Mouse (Mus musculus) kidney, postnatal 36 days (tissue): Measurements from ENCODE around the gene Emsy.
A peak's percentile ranks its signal among the peaks of the same experiment; 100 is the strongest.

ENCODE experiments used
- DNase-seq, 2 experiments: peaks; one replicate each; pipeline ENCODE4 v3.0.0; 2021 to 2022; ENCODE audit warnings: mixed read lengths in 2 of 2

Gene Emsy

DNA sequence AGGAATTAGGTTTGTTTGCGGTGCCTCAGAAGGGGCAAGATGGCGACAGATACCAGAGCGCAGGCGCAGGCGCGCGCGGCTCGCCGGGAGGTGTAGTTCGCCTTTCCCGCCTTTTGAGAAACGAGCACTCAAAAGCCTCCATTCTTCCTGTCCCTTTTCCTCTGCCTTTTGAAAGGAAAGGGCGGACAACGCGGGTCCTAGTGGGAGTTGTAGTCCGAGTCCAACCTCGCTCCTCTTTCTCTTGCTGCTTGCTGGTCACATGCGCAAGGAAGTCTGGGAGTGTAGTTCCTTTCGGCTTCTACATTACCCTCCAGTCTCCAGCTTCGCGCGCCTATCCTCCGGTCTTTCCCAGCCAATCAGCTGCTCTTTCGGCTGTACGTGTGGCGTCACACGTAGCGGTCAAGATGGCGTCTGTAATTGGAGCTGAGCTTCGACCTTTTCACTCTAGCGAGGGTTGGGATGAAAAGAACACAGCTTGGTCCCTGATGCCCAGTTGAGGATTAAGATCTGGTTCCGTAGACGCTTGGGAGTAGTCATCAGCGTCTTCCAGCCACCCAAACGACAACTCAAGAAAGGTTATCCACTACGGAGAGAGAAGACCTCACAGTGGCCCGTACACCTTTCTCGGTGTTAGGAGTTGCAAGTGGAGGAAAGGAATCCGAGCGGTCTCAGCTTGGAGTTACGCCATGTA, at the start of gene Emsy:
Emsy (minus strand) TSS at position 253 of the 691 bp plus-strand sequence.
- peak; percentile 94 to 98 for DNase-seq

DNA sequence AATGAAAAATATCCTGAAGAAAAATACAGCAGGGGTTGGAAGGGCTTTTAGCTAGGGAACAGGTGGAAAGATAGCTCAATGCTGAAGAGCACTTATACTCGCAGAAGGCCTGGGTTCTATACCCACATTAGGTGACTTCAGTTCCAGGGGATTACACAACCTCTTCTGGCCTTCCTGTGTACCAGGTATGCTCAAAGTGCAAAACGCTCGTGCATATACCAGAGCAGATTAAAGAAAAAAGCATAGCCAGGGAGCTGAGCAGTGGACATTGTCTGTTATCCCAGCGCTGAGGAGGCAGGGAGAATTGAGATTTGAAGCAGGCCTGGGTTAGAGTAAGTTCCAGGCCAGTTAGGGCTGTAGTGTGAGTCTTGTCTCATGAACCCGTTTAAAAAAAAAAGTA, 47.7 kb upstream of the Emsy start:
- DNase-seq, result no peak

DNA sequence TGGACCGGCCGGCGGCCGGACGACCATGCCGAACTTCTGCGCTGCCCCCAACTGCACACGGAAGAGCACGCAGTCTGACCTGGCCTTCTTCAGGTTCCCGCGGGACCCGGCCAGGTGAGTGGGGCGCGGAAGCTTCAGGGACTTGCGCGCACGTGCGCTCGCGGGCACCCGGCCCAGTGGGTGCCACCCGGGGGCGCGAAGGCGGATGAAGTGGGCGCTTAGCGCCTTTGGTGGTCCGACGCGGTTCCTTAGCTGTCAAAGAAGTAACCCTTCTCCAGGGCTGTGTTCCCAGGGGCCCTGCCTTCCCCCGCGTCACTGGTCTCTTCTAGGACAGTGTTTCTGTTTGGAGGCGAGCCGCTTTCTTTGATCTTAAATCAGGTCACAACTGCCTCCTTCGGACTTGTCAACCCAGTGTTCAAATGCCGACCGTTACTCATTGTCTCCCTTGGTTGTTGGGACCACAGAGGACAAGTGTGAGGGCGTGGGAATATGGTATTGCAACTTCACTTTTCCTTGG, 46.8 kb upstream of the Emsy start:
- peak in 1 of 2 experiments; percentile 15 for DNase-seq

DNA sequence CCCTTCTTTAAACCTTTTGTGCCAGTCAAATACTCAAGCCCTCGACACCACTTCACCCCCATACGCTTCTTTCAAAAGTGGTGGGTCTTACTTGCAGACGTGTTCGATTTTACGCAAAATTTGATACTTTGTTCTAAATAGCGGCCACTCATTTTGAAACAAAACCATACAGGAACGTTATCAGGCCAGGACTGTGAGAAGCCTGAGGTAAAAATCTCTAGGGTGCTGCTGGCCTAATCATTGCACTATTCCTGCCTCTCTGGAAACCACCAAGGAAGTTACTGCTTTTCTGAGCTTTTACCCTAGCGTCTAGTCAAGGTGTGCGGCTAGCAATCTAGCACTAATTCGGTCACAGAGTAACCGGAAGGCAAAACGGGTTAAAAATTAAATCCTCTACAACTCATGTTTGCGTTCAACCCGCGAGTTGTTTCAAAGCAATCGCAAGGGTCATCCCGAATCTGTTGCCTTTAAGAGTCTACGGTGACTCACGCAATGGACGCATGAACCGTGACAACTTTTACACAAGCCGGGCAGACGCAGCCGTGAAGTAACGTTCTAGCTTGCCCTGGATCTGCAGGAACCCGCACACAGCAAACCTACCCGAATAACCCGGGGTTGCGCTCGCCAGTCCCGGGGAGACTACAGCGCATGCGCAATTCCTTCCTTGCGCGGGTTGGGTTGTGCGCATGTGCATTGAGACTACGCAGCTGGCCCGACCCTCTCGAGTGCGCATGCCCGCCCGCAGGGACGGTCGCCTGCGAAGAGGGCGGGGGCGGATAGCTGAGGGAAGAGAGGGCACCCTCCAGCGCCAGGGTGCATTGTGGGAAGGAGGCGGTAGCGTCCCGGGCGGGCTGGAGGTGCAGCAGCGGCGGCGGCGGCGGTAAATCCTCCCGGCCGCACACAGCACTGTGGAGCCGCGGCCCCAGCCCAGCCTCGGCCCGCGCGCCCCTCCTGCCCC, 46.0 kb upstream of the Emsy start, which contains the start of gene Thap12:
Thap12 (plus strand) TSS at position 821 of the 958 bp plus-strand sequence.
- peak; percentile 99 for DNase-seq

DNA sequence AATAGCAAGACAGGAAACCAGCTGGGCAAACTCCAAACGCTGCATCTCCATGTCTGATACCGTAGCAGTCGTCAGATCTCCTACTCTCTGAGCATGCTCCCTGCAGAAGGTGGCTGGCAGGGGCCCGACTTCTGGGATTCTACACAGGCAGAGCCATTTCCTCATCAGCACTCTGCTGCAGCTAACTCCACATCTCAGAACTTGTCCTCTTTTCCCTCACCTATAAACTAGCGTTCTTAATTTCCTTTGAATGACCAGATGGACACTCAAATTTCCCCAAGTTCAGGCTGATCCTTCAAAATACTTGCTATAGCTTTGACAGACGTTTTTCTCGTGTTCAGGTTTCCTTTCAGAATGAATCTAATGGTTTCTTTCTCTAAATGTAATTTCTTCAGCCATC, 45.2 kb upstream of the Emsy start:
- peak; percentile 15 to 27 for DNase-seq

DNA sequence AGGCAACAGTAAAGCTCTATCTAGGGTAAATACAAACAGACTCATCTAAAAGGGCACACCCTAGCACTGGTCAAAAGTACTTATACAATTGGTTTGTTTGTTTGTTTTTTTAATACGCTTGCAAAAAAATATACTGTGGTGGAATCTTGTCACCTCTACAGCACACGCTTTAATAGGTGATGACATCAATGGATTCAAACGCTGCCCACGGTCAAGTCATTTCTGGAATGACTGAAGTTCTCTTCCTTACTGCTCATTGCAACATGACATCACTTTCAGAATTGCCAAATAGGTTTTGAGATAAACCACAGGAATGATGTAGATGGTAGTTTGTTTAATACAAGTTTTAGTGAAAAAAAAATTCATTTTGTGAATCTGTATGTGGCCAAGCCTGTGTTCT, 42.0 kb upstream of the Emsy start:
- no peak for DNase-seq

DNA sequence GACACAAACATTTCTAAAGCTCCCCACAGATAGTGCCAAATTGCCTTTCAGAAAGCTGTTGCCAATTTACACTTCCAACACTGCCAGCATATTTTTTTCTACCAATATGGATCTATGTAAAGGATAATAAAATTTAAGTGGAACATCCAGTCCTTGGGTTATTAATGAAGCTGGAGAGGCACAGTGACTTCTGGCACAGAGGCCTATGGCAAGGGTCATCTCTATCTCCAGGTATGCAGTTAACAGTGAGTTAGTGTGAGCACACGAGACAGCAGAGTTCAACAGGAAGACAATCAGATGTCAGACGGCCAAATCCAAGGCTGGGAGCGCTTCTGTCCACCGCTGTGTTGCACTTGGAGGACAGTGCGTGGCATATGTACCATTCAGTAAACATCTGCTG, 41.5 kb upstream of the Emsy start:
- DNase-seq, result no peak

DNA sequence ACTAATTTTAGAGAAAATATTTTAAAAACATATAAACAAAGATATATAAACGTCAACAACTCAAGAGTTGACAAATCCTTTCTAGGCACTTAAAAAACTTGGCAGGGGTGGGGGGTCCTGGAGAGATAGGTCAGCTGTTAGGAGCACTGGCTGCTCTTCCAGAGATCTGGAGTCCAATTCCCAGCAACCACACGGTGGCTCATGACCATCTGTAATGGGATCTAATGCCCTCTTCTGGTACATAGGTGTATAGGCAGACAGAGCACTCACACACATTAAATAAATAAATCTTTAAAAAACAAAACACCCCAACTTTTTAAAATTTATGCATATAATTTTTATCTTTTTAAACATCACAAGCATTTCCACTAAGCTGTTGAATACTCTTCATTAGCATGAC, 40.9 kb upstream of the Emsy start:
- DNase-seq, result peak; percentile 25 to 38

DNA sequence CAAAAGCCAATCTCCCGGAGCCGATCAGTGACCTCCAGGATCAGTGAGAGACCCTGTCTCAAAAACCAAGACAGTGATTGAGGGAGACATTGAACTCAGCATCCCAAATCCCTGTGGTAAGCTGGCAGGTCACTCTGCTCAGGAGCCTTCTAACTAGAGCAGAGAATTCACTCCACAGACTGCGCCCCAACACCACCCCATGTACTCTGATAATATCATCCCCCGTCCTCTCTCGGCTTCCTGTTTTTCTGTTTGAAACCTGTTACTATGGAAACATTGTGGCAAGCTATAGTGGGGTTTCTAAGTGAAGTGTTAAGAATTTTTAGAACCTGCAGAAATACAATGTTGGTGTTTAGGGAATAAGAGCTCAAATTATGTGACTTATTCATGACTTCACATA, 37.5 kb upstream of the Emsy start:
- DNase-seq, result peak; percentile 24 to 31

DNA sequence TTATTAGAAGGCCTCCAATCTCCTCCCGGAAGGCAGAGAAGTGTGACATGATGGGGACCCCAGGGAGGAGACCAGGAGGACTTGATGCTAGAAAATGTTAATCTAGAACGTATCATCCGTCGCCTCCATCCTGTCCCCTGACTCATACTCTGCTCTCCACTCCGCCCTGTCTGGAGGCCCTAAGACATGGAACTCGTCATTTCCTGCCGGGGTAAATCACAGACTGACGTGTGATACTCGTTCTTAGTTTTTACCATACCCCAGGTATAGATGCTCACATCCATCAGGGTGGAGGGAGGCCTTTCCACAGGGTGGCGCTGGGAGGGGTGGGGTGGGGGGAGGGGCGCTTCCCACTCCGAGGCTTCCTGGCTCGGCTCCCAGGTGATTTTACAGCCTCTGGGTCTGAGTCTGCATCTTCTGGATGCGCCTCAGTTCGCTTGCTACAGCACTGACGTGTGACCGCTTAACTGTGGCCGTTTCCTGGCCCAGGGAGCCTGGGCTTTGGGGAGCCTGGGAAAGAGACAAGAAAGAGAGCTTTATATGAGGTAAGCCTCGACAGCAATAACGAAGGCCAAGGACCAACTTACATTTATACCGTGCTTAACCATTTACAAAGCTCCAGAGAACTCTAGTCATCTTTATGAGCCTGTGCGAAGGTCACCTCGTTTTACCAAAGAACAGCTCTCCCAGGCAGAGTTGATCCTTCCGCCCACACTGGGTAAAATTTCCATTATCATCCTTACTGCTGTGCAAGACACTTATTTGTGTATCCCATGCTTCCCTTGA, 36.4 kb upstream of the Emsy start:
- peak; percentile 70 to 81 for DNase-seq

DNA sequence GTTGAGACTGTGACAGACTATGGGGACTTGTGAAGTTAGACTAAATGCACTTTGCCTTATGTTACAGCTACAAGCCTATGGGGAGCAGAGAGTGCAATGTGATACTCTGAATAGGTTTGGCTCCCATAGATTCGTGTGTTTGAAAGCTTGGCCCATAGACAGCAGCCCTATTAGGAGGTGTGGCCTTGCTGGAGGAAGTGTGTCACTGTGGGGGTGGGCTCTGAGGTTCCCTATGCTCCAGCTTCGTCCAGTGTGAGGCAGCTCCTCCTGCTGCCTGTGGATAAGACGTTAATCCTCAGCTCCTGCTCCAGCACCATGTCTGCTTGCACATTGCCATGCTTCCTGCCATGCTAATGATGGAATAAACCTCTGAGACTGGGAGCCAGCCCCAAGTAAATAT, 34.2 kb upstream of the Emsy start:
- DNase-seq, result no peak

DNA sequence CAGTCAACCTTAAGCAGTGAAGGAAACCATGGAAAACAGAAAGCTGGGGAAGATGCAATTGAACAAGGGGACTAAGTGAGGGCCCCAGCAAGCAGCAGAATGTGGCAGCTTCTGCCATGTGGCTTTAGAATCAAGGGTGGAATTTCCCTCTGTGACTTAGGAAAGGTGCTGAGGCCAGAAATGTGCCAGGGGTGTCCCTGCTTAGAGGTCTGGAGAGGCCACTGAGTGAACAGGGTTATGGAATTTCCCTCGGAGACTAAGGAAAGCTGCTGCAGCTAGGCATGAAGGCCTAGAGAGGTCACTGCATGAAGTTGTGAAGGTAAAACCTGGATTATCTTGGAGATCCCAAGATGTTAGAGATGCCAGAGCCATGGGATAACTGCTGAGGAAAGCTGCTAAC, 33.5 kb upstream of the Emsy start:
- DNase-seq, result no peak

DNA sequence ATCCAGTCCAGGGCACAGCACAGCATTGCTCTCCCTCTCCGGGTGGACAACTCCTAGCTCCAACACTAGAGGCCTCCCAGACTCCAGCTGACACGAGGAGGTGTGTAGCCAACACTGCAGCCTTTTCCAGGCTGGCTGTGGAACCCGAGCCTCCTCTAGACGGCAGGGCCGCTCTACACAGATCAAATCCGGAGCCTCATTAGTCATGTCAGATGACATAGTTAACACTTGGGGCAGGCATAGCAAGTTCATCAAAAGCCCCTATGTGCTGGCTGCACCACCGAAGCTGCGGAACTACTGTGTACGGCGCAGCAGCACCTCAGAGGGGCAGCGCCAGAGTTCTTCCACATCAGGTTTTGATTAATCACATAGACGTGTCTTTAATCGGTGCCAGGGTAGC, 29.3 kb upstream of the Emsy start:
- peak in 1 of 2 experiments; percentile 60 for DNase-seq

DNA sequence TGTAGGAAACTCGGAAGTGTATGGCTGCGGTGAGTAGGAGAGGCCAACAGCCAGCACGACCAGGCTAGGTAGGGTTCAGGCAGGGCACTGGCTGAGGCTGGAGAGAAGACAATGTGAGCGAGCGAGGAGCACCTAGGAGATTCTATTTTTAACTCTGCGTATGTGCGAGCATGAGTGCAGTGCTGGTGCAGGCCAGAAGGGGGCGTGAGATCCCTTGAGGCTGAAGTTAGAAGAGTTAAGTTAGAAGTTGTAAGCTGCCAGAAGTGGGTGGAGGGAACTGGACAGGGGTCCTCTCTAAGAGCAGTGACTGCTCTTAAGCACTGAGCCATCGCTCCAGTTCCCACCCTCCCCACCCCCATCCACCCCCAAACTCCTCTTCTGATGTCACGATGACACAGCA, 26.2 kb upstream of the Emsy start:
- no peak for DNase-seq

DNA sequence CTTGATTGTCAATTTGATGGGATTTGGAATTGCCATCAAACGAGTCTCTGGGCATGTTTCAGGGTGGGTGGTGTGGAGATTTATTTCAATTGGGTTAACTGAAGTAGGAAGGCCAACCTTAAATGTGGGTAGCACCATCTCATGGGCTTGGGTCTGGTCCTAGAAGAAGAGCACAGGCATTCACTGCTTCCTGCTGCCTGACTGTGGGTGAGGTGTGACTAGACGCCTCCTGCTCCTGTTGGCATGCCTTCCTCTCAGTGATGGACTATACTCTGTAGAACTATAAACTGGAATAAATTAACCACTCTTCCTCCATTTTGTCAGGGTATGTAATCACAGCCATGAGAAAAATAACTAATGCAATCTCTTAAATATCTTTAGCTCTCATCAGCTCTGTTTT, 24.1 kb upstream of the Emsy start:
- DNase-seq, result no peak

DNA sequence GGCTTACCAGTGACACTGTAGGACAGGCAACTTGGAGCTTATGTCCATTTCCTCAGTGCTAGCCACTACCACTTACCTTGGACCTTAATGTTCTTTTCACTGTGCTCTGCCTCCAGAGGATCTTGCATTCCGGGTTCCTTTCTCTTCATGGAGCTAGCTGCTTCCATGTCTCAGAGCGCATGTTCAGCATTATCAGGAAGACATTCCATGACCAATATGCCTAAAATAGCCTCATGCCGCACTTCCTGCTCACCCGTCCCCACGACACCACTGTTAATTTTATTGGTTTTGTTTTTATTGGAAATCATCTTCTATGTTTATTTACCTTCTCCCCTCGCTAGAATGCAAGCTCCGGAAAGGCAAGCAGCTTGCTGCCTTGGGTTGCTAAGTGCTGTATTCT, 21.9 kb upstream of the Emsy start:
- DNase-seq, result peak; percentile 22 to 37

DNA sequence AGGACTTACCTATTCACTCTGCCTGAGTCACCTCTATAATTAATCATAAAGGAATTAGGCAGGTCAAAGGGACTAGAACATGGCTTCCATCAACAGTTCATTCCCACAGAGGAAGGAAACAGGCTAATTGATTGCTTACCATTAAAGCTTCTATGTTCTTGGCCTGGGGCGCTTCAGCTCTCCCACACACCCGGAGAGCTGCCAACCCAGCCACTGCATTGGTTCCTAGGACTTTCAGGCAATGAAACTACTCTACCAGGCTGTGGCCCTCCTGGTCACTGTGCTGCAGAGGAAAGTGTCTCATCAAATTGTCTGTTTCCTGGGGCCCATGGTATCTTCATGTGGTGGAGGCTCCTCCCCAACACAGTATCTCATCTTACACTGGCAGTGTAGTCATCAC, 20.9 kb upstream of the Emsy start:
- peak in 1 of 2 experiments; percentile 35 for DNase-seq

DNA sequence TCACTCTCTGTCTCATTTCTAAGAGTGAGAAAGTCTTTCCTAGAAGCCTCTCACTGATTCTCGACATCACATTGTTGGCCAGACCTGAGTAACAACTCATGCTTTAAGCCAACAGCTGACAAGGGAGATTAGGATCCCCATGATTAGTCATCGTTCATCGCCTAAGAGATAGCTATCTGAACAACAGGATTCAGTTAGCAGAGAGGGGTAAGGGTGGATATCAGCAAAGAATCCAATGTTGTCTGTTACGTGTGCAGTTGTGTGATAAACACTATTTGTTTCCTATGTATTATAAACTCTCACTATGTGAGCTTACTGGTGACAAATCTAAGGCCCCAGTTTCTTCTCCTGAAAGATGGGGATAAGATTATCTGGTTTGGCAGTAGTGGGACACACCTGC, 17.8 kb upstream of the Emsy start:
- DNase-seq, result no peak

DNA sequence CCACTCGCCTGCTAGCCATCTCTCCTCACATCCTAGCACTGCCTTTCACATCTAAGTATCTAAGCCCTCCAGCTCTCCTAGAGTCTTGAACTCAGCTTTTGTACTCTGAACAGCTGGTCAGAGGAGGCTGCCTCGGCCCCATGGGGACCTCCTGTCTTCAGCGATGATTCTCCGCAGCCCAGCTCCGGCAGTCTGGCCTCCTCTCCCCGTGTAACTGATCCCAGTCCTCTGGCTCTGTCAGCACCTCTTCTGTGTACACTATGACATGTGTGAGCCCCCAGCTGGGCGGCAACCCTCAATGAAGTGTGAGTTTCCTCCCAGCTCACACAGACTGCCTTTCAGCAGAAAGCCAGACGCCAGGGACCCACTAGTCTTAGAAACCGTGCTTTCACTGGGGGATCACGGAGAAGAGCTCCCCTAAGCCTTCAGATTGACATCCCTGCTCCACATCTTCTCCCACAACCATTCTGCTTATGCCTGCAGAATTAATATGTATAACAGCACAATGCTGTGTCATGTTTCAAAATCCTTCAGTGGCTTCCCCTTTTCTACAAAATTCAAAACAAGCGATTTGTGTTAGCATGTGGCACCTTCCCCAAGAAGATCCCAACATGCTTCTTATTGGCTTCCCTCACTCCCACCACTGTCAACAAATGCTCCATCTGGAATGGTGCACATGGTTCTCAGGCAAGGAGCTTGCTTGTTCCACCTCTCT, 15.8 kb upstream of the Emsy start:
- DNase-seq, result peak in 1 of 2 experiments; percentile 12

DNA sequence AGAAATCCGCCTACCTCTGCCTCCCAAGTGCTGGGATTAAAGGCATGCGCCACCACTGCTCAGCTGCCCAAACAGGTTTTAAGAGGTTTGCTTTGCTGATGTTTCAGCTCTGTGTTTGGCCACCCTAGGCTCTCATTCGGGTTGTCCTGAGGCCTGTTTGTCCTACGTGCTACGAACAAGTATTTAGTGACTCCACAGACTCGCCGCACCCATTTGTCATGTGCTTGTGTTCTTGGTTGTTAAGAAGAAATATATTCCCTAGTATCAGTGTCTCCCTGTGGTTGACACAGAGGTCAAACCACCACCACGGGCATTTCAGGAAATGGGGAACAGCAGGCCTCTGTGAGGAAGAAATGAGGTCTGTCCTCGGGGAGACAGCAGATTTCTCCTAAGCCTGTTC, 14.8 kb upstream of the Emsy start:
- peak; percentile 19 to 45 for DNase-seq

DNA sequence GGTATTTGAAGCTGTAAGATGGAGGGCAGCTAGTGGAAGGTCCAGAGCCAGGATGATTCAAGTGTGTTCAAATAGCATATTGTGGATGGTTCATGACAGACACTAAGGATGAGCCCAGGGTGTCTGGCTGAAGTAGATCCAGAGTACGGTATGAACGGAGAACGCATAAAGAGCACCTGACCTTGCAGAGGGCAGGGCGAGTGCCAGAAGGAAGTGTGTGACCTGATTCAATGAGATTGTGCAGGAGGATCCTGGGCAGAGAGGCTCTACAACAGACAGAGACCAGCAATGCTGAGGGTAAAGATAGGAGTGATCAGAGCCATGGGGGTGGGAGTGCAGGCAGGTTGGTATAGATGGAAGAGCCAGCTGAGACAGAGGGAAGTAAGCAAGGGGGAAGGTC, 14.2 kb upstream of the Emsy start:
- DNase-seq, result no peak
